Mouse (Mus musculus) frontal cortex, postnatal 25 days (tissue): Measurements from ENCODE around the gene Cacna2d3.

Experiments used
- DNase-seq, 2 experiments: peaks; one replicate each; pipeline ENCODE4 v3.0.0; 2022; ENCODE audit warnings: low spot score in 2 of 2

The Cacna2d3 gene

GRCm38 (mm10) chr14:29163998-29164652 lies 557.5 kb downstream of the Cacna2d3 start:
- no peak for DNase-seq

DNA sequence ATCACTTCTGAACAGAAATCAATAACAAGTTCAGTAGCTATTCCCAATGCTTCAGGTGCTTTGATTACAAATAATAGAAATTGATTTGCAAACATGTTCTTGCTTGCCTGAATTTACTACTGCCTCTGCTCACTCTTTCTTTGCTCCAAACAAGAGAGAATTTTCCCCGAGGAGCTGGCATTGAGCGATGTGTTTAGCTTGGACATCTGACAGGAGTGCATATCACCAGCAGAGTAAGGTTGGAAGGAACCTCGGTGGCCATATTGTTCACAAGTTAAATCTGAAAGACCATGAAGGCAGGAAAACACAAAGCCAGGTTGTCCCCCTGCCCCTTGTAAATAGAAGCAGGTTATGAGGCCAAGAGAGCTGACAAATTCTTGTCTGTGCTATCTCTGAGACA lies 561.9 kb downstream of the Cacna2d3 start:
- no peak for DNase-seq

GRCm38 (mm10) chr14:29157096-29157495 lies 564.6 kb downstream of the Cacna2d3 start:
- no peak for DNase-seq

DNA sequence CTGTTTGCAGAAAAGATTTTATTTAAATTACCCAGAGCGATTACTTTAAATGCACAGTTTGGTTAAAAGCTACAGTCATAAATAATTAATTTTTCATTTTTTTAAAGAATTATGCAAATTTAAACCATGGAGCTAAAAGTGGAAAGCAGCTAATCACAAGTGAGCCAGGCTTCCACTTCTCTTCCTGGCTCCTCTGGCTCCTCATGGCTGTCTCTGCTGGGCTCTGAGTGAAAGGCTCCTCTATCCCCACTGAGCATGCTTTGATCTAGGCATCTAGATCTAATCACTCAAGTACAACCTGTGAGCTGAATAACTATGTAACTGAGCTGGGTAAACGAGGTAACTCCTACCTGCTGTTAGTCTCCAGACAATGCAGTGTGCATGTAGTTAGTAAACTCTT lies 577.5 kb downstream of the Cacna2d3 start:
- no peak for DNase-seq

DNA sequence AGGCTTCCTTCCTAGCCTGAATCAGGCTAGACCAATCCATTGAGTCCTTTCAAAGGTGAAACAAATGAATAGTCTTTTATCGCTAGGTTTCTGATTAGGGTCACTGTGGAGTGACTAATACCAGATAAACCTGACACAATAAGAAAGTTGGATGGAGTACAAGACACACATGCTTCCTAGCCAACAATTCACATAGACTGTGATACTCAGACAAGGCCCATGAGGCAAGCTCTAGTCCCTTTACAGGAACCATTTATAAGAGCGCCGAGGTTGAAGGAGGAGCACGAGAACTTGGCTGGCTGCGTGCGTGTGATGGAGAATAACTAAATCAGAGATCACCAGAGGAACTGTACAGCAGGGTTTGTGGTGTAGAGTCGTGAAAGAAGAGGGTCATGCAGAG lies 584.0 kb downstream of the Cacna2d3 start:
- no peak for DNase-seq

- DNase-seq: no peak
Measured at GRCm38 (mm10) chr14:29137006-29137579, 584.6 kb downstream of the Cacna2d3 start.

- no peak for DNase-seq
Measured at GRCm38 (mm10) chr14:29134901-29135300, 586.8 kb downstream of the Cacna2d3 start.

DNA sequence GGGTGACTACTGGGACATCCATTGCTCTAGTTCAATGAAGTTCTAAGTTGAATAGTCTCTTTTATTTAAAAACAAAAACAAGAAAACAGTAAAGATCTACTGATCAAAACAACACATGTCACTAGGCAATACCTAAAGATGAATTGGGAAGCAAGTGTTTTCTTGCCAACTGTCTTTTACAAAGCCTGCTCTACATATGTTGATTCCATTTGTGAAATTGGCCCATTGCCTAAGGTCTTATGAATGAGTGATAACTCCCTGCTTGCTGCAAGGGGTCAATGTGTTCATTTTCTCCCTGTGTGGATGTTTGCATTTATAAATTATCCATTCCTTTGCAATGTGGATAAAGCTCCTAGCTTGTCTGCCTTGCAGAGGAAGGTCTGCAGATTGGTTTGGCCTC lies 591.2 kb downstream of the Cacna2d3 start:
- no peak for DNase-seq

- DNase-seq: no peak
Measured at GRCm38 (mm10) chr14:29123886-29124285, 597.8 kb downstream of the Cacna2d3 start.

- no peak for DNase-seq
Measured at GRCm38 (mm10) chr14:29122749-29123148, 598.9 kb downstream of the Cacna2d3 start.

GRCm38 (mm10) chr14:29113852-29114450 lies 607.7 kb downstream of the Cacna2d3 start:
- no peak for DNase-seq

DNA sequence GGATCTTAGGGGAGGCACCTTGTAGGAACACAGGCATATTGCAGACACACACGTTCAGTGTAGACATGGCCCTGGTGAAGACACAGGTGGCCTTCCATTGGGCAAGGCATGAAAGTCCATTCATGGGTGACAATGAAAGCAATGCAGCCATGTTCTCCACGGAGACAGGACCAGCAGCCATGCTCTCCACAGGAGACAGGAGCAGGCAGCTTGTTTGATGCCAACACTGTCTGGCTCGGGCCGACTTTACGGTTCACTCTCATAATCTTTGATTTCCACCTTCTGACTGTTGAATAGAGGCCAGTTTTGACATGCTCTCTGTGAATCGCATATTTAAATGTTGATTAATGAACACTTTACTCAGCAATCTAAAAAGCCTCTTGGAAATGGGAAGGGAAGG lies 610.0 kb downstream of the Cacna2d3 start:
- no peak for DNase-seq

DNA sequence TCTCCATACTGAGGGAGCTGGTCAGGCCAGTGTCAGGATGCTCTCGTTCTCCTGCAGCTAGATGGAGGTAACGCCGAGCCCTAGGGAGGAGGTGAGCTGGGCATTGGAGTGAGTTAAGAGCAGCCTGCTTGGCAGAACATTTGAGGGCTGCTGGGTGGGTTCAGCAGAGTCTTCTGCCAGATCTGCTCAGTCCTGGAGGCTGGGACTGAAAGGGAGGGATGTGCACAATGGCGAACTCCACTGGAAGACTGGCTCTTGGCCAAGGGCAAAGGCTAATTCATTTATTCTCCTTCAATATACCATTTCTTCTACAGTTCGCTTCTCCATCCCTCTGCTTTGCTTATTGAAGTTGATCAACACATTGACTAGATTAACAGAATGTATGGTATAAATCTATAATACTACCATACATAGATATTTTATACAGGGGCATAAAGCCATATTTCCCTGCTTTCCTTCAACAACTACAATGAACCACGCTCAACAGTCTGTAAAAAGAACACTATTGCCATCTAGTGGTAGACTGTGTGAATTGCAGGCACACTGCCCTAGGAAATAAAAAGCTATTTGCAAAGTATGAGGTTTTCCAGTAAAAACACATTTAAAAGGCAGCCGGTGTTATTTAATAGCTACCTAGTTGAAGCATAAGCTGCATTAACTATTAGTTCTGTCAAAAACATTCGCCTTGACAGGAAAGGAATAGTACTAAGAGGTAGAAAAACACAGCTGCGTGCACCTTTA lies 611.1 kb downstream of the Cacna2d3 start:
- no peak for DNase-seq

GRCm38 (mm10) chr14:29107464-29107863 lies 614.2 kb downstream of the Cacna2d3 start:
- DNase-seq: no peak

DNA sequence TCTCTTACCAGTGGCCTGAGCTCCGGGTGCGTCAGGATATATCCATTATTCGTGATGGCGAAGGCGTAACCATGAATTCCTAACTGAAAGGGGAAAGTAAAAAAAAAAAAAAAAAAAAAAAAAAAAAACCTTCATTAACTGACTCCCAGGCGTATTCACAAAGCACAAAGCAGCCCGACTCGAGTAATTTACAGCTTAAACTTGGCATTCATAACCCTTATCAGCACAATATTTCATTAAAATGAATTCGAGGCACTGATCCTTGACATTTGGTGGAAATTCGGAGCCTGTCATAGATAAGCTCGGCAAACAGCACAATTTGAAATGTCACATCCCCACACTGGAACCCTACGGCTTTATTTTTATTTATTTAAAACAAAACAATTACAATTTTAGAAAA lies 623.9 kb downstream of the Cacna2d3 start:
- no peak for DNase-seq

DNA sequence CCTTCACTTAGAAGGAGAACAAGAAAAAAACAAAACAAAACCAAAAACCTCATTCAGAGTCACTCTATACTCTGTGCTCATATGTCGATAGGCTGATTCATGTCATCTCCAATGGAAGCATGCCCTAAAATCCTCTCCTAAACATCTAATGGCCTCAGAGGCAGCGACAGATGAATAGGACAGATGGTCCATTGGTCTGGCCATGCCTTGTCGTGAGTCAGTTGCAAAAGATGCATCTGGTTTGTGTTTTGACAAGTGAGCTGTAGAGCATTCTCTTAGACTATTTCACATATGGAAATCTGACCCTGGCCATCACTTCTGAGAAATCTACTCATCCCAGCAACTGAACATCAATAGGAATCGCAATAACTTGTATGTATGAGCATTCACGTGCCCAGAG lies 626.2 kb downstream of the Cacna2d3 start:
- DNase-seq: no peak

GRCm38 (mm10) chr14:29090074-29090473 lies 631.6 kb downstream of the Cacna2d3 start:
- peak; percentile 59 to 66 for DNase-seq

DNA sequence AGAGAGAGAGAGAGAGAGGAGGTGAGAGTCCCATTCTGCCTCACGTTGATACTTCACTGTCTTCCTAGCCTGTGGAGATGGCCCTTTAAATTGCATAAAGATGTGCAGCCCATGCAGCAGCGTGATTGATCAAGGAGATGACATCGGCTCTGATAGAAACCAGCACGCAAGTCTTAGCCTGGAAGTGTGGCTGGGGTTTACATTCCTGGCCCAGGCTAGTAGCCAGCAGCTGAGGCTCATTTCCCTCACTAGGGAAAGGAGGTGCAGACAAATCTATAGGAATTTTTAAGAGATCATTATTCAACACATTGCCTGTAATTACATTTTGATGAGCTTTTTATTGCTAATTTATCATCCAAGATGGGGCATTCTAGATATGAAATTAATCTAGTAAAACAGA lies 635.1 kb downstream of the Cacna2d3 start:
- no peak for DNase-seq

GRCm38 (mm10) chr14:29085493-29086159 lies 636.0 kb downstream of the Cacna2d3 start:
- DNase-seq: no peak

GRCm38 (mm10) chr14:29082171-29082570 lies 639.5 kb downstream of the Cacna2d3 start:
- no peak for DNase-seq

DNA sequence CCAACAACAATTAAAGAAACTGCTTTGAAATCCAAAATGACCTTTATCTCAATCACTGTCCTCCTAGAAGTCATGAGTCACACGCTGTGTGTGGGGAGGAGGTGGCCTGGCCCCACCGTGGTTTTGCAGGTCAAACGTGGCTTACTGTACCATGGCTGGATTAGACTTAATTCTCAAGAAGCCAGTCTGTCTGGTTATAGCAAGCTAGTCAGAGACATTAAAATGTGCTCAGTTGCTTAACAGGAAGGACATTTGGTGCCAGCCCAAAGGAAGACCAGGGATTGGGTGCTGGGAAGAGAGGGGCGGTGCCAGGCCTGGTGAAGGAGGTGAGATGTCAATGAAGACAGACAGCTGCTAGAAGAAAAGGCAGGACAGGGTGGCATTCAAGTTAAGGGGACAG lies 641.0 kb downstream of the Cacna2d3 start:
- no peak for DNase-seq

DNA sequence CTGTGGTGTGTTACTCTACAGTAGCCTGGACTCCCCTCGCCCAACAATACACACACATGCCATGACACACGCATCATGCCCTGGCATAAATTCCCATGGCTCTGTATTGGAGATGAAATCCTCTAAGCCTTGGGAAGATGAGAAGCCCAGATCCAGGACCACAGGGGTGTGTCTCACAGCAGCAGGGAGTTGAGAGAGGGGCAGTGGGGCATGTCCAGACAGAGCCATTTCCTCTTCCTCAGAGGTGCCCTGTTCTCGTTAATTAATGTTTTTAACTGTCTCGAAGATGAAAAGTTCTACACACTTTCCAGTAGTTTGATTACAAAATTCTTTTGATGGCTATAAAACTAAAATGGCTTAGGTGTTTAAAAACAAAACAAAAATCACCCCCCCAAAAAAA lies 641.4 kb downstream of the Cacna2d3 start:
- no peak for DNase-seq
